Mouse (Mus musculus): Measurements from ENCODE around the gene Rpl7l1.

DNA sequence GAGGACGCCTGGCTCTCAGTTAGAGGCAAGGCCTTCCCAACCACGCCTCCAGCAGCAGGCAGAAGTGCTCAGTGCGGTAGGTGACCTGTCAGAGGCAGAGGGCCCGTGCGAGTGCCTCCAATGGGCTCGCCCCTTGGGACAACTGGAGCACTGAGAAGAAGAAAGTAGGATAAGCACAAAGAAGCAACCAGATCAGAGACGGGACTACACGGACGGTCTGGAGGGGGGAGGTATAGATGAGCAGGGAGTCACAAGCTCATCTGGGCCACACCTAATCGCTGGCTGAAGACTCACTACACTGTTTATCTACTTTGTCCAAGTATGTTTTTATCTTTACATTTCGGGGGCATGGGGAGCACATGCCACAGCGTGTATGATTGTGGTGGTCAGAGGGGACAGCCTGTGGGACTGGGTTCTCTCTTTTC lies 35.3 kb upstream of the Rpl7l1 start:
- no peak for TF ChIP-seq CTCF (IDR thresholded peaks at IDR 0.05; ENCODE audit: insufficient read depth, low read depth, low read length)
- no peak for TF ChIP-seq POLR2A (IDR thresholded peaks at IDR 0.05; ENCODE audit: insufficient read depth, low read depth, low read length)
